Comparison of ENCODE assay signal across 8 mouse cellular contexts in the genomic region with DNA sequence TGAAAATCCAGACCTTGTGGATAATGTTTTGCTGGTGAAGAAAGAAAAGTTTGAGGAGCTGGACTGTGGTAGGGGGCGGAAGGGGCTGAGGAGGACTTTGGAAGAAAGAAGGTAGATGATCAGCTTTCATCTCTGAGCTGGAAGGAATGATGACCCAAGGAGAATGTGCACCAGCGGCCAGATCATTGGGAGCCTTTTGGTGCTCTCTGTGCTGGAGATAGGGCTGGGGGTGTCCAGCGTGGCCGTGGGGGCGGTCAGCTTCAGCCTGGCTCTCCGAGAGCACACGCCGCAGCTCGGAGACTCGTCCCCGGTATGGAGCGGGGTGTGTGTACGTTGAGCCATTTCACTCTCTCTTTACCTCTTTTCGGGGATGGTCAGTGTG. TPM values are rescaled to one million over a fixed set of nuclear protein-coding genes. Genes with fewer than 3 reads are reported as not detected.
DNase-seq lines count a peak whose midpoint lies in the region; ATAC-seq and TF ChIP-seq lines count a peak whose summit lies in the region.

No protein-coding gene starts in this region.

- no peaks in the 10 kb centered on the region for H3K36me3 ChIP-seq in hindbrain, embryonic 14.5 days (replicated peaks; ENCODE audit: control insufficient read depth, insufficient read depth)
- H3K36me3 ChIP-seq in midbrain, embryonic 15.5 days (replicated peaks) = no peaks in the 10 kb centered on the region

- TF ChIP-seq POLR2A in embryonic fibroblast, embryonic 13.5 days (IDR thresholded peaks at IDR 0.05; ENCODE audit: low read depth, low read length) = no peak

- peak; percentile 10 to 40 for DNase-seq in left cerebral cortex, adult 18-20 months (ENCODE audit: low spot score in 2 of 2)
- no peak for DNase-seq in left cerebral cortex, adult 11 months (ENCODE audit: low spot score)
- no peak for DNase-seq in hindbrain, embryonic 14.5 days (ENCODE audit: low spot score)
- DNase-seq in urinary bladder, postnatal 36 days (ENCODE audit: low spot score in 2 of 2) = no peak
- no peak for DNase-seq in kidney, postnatal 36 days
- DNase-seq in urinary bladder, adult 2 months (ENCODE audit: low spot score) = no peak

- peak overlapping the region; percentile 78 for H3K4me2 ChIP-seq in hindbrain, embryonic 14.5 days (replicated peaks)
- H3K4me2 ChIP-seq in midbrain, embryonic 15.5 days = peak overlapping the region; percentile 88

- peak; percentile 79 for ATAC-seq in hindbrain, embryonic 14.5 days (ENCODE audit: low FRiP score)
- ATAC-seq in midbrain, embryonic 15.5 days (replicated peaks) = peak; percentile 92

- H3K4me1 ChIP-seq in embryonic fibroblast, embryonic 13.5 days (ENCODE audit: control insufficient read depth, insufficient read depth, low read length) = no peaks in the 10 kb centered on the region
- 0 out of 2 replicates have a peak, but pooled peaks cover 6% of the 10 kb centered on the region for H3K4me1 ChIP-seq in hindbrain, embryonic 14.5 days (replicated peaks; ENCODE audit: control insufficient read depth, insufficient read depth, low read length)
- peaks cover 5% of the 10 kb centered on the region for H3K4me1 ChIP-seq in midbrain, embryonic 15.5 days

- H3K4me3 ChIP-seq in embryonic fibroblast, embryonic 13.5 days (ENCODE audit: insufficient read depth, low read length) = peak overlapping the region; percentile 26
- peak overlapping the region; percentile 57 for H3K4me3 ChIP-seq in hindbrain, embryonic 14.5 days (replicated peaks; ENCODE audit: low read length)
- H3K4me3 ChIP-seq in midbrain, embryonic 15.5 days = peak overlapping the region; percentile 75

- no peaks in the 10 kb centered on the region for H3K27me3 ChIP-seq in hindbrain, embryonic 14.5 days (ENCODE audit: control insufficient read depth, insufficient read depth, low read length)
- H3K27me3 ChIP-seq in midbrain, embryonic 15.5 days (replicated peaks) = no peaks in the 10 kb centered on the region

- 2% methylated on average over 14 of the region's 14 CpGs for WGBS in hindbrain, embryonic 14.5 days
- under 1% methylated on average over 14 of the region's 14 CpGs for WGBS in midbrain, embryonic 15.5 days

- no peaks in the 10 kb centered on the region for H3K9me3 ChIP-seq in hindbrain, embryonic 14.5 days (ENCODE audit: control insufficient read depth, low read length)
- no peaks in the 10 kb centered on the region for H3K9me3 ChIP-seq in midbrain, embryonic 15.5 days

- peak overlapping the region; percentile 78 for H3K9ac ChIP-seq in hindbrain, embryonic 14.5 days
- peak overlapping the region; percentile 77 for H3K9ac ChIP-seq in midbrain, embryonic 15.5 days

- H3K27ac ChIP-seq in embryonic fibroblast, embryonic 13.5 days (ENCODE audit: insufficient read depth, low read length) = no peak overlapping the region
- H3K27ac ChIP-seq in hindbrain, embryonic 14.5 days = peak overlapping the region; percentile 61
- H3K27ac ChIP-seq in midbrain, embryonic 15.5 days = peak overlapping the region; percentile 73

- TF ChIP-seq CTCF in embryonic fibroblast, embryonic 13.5 days (IDR thresholded peaks at IDR 0.05; ENCODE audit: borderline replicate concordance, insufficient read depth, low read length) = no peak

RNA-seq across cellular contexts. Expression of gene Tmem196, which starts 0.7 kb away (rescaled TPM):
- 10 to 100 TPM; 26.5 to 33.5 TPM for total RNA-seq in left cerebral cortex, adult 18-20 months (2021)
- polyA plus RNA-seq in embryonic fibroblast, embryonic 13.5 days (2011; ENCODE audit: insufficient read length, low read depth, missing spikeins) = 0.76 and 0.83 TPM in 2 replicates
- 9.7 and 12.3 TPM in 2 replicates for polyA plus RNA-seq in hindbrain, embryonic 14.5 days (2014; fragmentation: Nextera tagmentation; extraction: Ambion mirVana)
- polyA plus RNA-seq in midbrain, embryonic 15.5 days (2015; fragmentation: Nextera tagmentation; extraction: Ambion mirVana) = 12.5 and 16.5 TPM in 2 replicates
- polyA plus RNA-seq in urinary bladder, adult 2 months (2012; rRNA removed) = 0.22 and 0.32 TPM in 2 replicates

Comparison
In these comparisons a context has a peak if more than half of its experiments do, and no peak if none do; other contexts are left out.
1. DNase-seq: peak in left cerebral cortex, adult 18-20 months (2 of 2); none in left cerebral cortex, adult 11 months (single experiment), hindbrain, embryonic 14.5 days (single experiment), urinary bladder, postnatal 36 days (0 of 2), kidney, postnatal 36 days (0 of 2) and urinary bladder, adult 2 months (single experiment).
2. Peak in every context shown above with its lines, with median percentiles within 50 percentile points of each other: H3K4me3 ChIP-seq.